Mouse (Mus musculus) kidney, postnatal 0 days (tissue): ENCODE data around the gene Unc119b. TPM values are rescaled to one million over a fixed set of nuclear protein-coding genes. Genes with fewer than 3 reads are reported as not detected.
A peak's percentile ranks its signal among the peaks of the same experiment; 100 is the strongest.

Experiments
- ATAC-seq: fragments of 200-750 bp; cut with Nextera tagmentation; replicated peaks from 2 replicates; pipeline ENCODE4 v1.8.0; 2017; ENCODE audit warnings: low read depth, moderate number of reproducible peaks, moderate TSS enrichment, moderate library complexity; ENCODE audit not compliant: low FRiP score
- DNase-seq: peaks from one replicate; pipeline ENCODE4 v3.0.0-alpha.2; 2016; ENCODE audit warnings: low spot score
- H3K27ac ChIP-seq: fragments of 300-500 bp; sonication (generic); 2 replicates; pipeline ENCODE4 v1.5.1; 2014; ENCODE audit warnings: mild to moderate bottlenecking
- H3K27me3 ChIP-seq: fragments of 300-500 bp; sonication (generic); 2 replicates; pipeline ENCODE4 v1.6.1; 2014; ENCODE audit warnings: low read length, mixed read lengths; ENCODE audit not compliant: insufficient read depth
- H3K36me3 ChIP-seq: fragments of 300-500 bp; sonication (generic); 2 replicates; pipeline ENCODE4 v1.6.1; 2014; ENCODE audit warnings: low read length, mixed read lengths; ENCODE audit not compliant: insufficient read depth
- H3K4me1 ChIP-seq: fragments of 300-500 bp; sonication (generic); replicated peaks from 2 replicates; pipeline ENCODE4 v1.6.1; 2014; ENCODE audit warnings: antibody characterized with exemption, low read length, mixed read lengths; ENCODE audit not compliant: insufficient read depth
- H3K4me2 ChIP-seq: fragments of 300-500 bp; sonication (generic); 2 replicates; pipeline ENCODE4 v1.6.1; 2014; ENCODE audit warnings: mild to moderate bottlenecking, low read length, moderate library complexity, mixed read lengths
- H3K4me3 ChIP-seq: fragments of 300-500 bp; sonication (generic); replicated peaks from 2 replicates; pipeline ENCODE4 v1.5.1; 2014; ENCODE audit warnings: low read depth, low read length
- H3K9ac ChIP-seq: fragments of 300-500 bp; sonication (generic); 2 replicates; pipeline ENCODE4 v1.6.1; 2014; ENCODE audit warnings: low read depth, low read length
- H3K9me3 ChIP-seq: fragments of 300-500 bp; sonication (generic); replicated peaks from 2 replicates; pipeline ENCODE4 v1.6.1; 2016; ENCODE audit warnings: low read length, inconsistent platforms, mixed read lengths
- CTCF ChIP-seq: IDR thresholded peaks from 2 replicates; pipeline ENCODE4 v1.5.1; 2016; ENCODE audit warnings: antibody characterized with exemption, low read depth, mild to moderate bottlenecking, moderate library complexity
- WGBS: fragments of 180-500 bp; shearing (Covaris S2); extraction: QIAGEN DNeasy Blood & Tissue Kit; methylation state at CpG from one replicate; pipeline ENCODE4 v1.1.7; 2014; 5-methylcytosine and 5-hydroxymethylcytosine counted together
- polyA plus RNA-seq: library from polyadenylated mRNA; unstranded; fragments of >200 nt; fragmentation: Nextera tagmentation; extraction: Ambion mirVana; gene quantifications from 2 replicates; pipeline ENCODE4 v1.2.1, GENCODE M21; 2015

Gene Unc119b
- polyA plus RNA-seq, 1 experiment from 2014 or later = 40.8 TPM

DNA sequence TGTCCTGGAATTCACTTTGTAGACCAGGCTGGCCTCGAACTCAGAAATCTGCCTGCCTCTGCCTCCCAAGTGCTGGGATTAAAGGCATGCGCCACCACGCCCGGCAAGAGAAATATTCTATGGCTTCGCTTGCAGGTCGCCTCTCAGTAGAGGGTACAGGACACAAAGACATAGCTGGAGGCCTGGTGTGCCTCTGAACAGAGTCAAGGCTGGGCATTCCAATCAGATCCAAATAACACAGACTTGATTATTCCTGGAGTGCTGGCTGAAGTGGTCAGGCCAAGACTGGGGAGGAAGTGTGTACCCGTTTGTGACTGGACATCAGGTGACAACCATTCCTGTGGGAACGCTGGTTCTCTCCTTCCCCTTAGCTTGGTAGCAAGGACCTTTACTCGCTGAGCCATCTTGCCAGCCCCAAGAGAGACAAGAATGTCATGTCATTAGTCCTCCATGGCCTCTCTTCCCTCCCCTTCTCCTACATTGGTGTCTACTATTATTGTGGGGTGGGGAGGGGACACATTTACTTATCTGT, 7.5 kb upstream of the Unc119b start:
- TF ChIP-seq CTCF = no peak
- 93% methylated on average over 9 of the region's 9 CpGs for WGBS
- H3K4me2 ChIP-seq = no peak overlapping the region
- no peak overlapping the region for H3K4me3 ChIP-seq
- H3K27ac ChIP-seq = no peak overlapping the region
- no peaks in the 10 kb centered on the region for H3K9me3 ChIP-seq
- ATAC-seq (no peak), DNase-seq (no peak)
- H3K36me3 ChIP-seq = peaks cover 8% of the 10 kb centered on the region; the same call in 1 of the 2 replicates
- no peaks in the 10 kb centered on the region for H3K27me3 ChIP-seq
- no peak overlapping the region for H3K9ac ChIP-seq
- peaks cover 13% of the 10 kb centered on the region; the same call in 1 of the 2 replicates for H3K4me1 ChIP-seq

DNA sequence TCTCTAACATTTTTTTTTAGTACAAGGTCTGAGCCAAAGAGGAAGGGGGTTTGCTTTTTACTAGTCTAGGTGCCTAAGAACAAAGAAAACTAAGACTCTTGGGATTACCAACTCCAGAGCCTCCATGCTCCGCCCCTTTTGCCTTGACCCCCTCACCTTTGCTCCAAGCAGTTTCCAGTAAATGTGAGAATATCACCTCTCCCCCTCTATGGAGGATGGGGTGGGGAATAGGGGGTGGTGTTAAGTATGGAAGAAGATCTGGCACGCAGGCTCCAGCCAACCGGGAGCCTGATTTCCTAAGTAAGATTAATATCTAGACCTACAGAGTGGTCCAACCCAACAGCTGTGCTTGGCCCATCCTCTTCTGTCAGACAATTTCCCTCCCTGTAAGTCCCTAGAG, 6.0 kb upstream of the Unc119b start:
- 54% methylated on average over 3 of the region's 3 CpGs for WGBS
- no peak for TF ChIP-seq CTCF
- H3K9me3 ChIP-seq = no peaks in the 10 kb centered on the region
- DNase-seq (no peak), ATAC-seq (no peak)
- H3K9ac ChIP-seq = no peak overlapping the region
- 0 out of 2 replicates have a peak, but pooled peaks cover 3% of the 10 kb centered on the region for H3K36me3 ChIP-seq
- no peak overlapping the region for H3K27ac ChIP-seq
- no peaks in the 10 kb centered on the region for H3K27me3 ChIP-seq
- no peak overlapping the region for H3K4me3 ChIP-seq
- H3K4me1 ChIP-seq = peaks cover 13% of the 10 kb centered on the region; the same call in 1 of the 2 replicates
- H3K4me2 ChIP-seq = no peak overlapping the region

- no peak; the same call in 1 of the 2 replicates for TF ChIP-seq CTCF
- 57% methylated on average over 4 of the region's 4 CpGs for WGBS
- DNase-seq (no peak), ATAC-seq (no peak)
- H3K4me3 ChIP-seq = no peak overlapping the region
- no peak overlapping the region for H3K9ac ChIP-seq
- peaks cover 7% of the 10 kb centered on the region; the same call in 1 of the 2 replicates for H3K4me1 ChIP-seq
- no peak overlapping the region for H3K27ac ChIP-seq
- no peak overlapping the region for H3K4me2 ChIP-seq
- no peaks in the 10 kb centered on the region for H3K27me3 ChIP-seq
- H3K9me3 ChIP-seq = no peaks in the 10 kb centered on the region
- H3K36me3 ChIP-seq = no peaks in the 10 kb centered on the region
Measured at GRCm38 (mm10) chr5:115139124-115139523, 4.3 kb upstream of the Unc119b start.

DNA sequence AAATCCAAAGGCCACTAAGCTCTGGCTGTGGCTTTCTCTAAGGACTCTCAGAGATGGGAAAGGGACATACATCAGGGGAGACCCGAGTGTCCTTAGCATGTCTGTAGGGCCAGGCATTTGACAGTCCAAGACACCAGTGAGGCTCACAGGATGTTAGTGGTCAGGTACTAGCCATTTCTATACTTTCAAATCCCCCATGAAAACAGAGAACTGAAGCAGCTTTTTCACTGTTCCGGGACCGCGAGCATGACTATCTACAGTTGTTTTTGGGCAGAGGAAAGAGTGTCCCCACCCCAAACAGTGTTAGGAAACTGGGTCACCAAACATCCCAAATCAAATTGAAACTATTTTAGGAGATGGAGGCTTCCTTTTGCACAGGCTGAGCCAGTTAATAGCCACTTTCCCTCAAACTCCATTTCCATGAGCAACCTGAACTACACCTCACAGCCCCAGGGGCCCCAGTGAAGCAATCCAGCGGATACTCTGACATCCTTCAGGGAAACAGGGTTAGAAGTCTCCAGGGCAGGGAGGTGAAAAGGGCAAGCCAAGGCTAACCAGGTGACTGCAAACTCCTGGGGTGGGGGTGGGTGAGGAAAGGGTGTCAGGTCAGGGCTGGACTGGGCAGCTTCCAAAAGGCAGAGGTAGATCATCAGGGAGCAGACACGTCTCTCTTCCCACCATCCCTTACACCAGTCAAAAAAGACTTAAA, 1.3 kb downstream of the Unc119b start:
- 48% methylated on average over 6 of the region's 6 CpGs for WGBS
- no peak for ATAC-seq

GRCm38 (mm10) chr5:115132465-115132864, 2.3 kb downstream of the Unc119b start:
- H3K4me2 ChIP-seq = 0 out of 2 replicates have a peak overlapping the region, but pooled peaks have one; percentile 99
- peaks cover 7% of the 10 kb centered on the region for H3K4me1 ChIP-seq
- H3K9me3 ChIP-seq = no peaks in the 10 kb centered on the region
- WGBS = 84% methylated on average over 8 of the region's 8 CpGs
- no peak for ATAC-seq
- H3K27ac ChIP-seq = no peak overlapping the region
- peaks cover 12% of the 10 kb centered on the region; the same call in 1 of the 2 replicates for H3K36me3 ChIP-seq
- H3K4me3 ChIP-seq = no peak overlapping the region
- no peak for TF ChIP-seq CTCF
- no peak for DNase-seq
- H3K9ac ChIP-seq = no peak overlapping the region
- no peaks in the 10 kb centered on the region for H3K27me3 ChIP-seq

More for the DNA sequence above, 1.3 kb downstream of the Unc119b start:
- peak overlapping the region; percentile 93 for H3K4me3 ChIP-seq
- no peak overlapping the region for H3K27ac ChIP-seq
- peaks cover 7% of the 10 kb centered on the region for H3K4me1 ChIP-seq
- no peaks in the 10 kb centered on the region for H3K9me3 ChIP-seq
- peak overlapping the region; percentile 89 for H3K9ac ChIP-seq
- H3K36me3 ChIP-seq = peaks cover 12% of the 10 kb centered on the region; the same call in 1 of the 2 replicates
- TF ChIP-seq CTCF = no peak
- no peak for DNase-seq
- H3K27me3 ChIP-seq = no peaks in the 10 kb centered on the region
- H3K4me2 ChIP-seq = peak overlapping the region; percentile 99

- TF ChIP-seq CTCF = peak; percentile 24; the same call in 1 of the 2 replicates
- ATAC-seq (no peak), DNase-seq (no peak)
- H3K9me3 ChIP-seq = no peaks in the 10 kb centered on the region
- H3K4me2 ChIP-seq = no peak overlapping the region
- H3K36me3 ChIP-seq = peaks cover 27% of the 10 kb centered on the region
- H3K4me3 ChIP-seq = no peak overlapping the region
- H3K4me1 ChIP-seq = peaks cover 11% of the 10 kb centered on the region
- 90% methylated on average over 6 of the region's 6 CpGs for WGBS
- H3K27ac ChIP-seq = no peak overlapping the region
- H3K9ac ChIP-seq = no peak overlapping the region
- H3K27me3 ChIP-seq = no peaks in the 10 kb centered on the region
Measured at GRCm38 (mm10) chr5:115129328-115129727, 5.4 kb downstream of the Unc119b start.
